Mouse (Mus musculus) testis, adult 2 months (tissue): Measurements from ENCODE around the gene Ncaph2. TPM values are rescaled to one million over a fixed set of nuclear protein-coding genes. Genes with fewer than 3 reads are reported as not detected.

ENCODE experiments used
- H3K27ac ChIP-seq: fragments of 200-500 bp; 2 replicates; pipeline ENCODE4 v1.5.1; 2012; ENCODE audit warnings: low read depth, low read length; ENCODE audit not compliant: control insufficient read depth, insufficient read depth
- H3K27me3 ChIP-seq: fragments of 200-500 bp; 2 replicates; pipeline ENCODE4 v1.6.1; 2012; ENCODE audit warnings: mild to moderate bottlenecking, low read length, moderate library complexity; ENCODE audit not compliant: control insufficient read depth, insufficient read depth
- H3K36me3 ChIP-seq: fragments of 200-500 bp; 2 replicates; pipeline ENCODE4 v1.6.1; 2012; ENCODE audit warnings: mild to moderate bottlenecking, low read length; ENCODE audit not compliant: control insufficient read depth, insufficient read depth
- H3K4me1 ChIP-seq: fragments of 200-500 bp; 2 replicates; pipeline ENCODE4 v1.6.1; 2012; ENCODE audit warnings: low read length; ENCODE audit not compliant: control insufficient read depth, insufficient read depth
- H3K4me3 ChIP-seq: fragments of 200-500 bp; 2 replicates; pipeline ENCODE4 v1.5.1; 2012; ENCODE audit warnings: low read depth, mild to moderate bottlenecking, low read length, moderate library complexity, mixed read lengths; ENCODE audit not compliant: control insufficient read depth
- CTCF ChIP-seq: fragments of 200-500 bp; IDR thresholded peaks from 2 replicates; pipeline ENCODE4 v1.5.1; 2012; ENCODE audit warnings: low read depth, mild to moderate bottlenecking, inconsistent platforms, low read length, moderate library complexity; ENCODE audit not compliant: control insufficient read depth, insufficient read depth, insufficient replicate concordance
- POLR2A ChIP-seq: fragments of 200-500 bp; IDR thresholded peaks from 2 replicates; pipeline ENCODE4 v1.6.1; 2012; ENCODE audit warnings: low read depth, mild to moderate bottlenecking, inconsistent platforms, low read length, moderate library complexity; ENCODE audit not compliant: control insufficient read depth
- polyA plus RNA-seq: library from polyadenylated mRNA; depleted of rRNA; stranded (reverse); fragments of >200 nt; gene quantifications from 2 replicates; pipeline ENCODE4 v1.2.3, GENCODE M21; 2012; rRNA removed

Ncaph2 gene
- polyA plus RNA-seq, 1 experiment, result 41.5 TPM

DNA sequence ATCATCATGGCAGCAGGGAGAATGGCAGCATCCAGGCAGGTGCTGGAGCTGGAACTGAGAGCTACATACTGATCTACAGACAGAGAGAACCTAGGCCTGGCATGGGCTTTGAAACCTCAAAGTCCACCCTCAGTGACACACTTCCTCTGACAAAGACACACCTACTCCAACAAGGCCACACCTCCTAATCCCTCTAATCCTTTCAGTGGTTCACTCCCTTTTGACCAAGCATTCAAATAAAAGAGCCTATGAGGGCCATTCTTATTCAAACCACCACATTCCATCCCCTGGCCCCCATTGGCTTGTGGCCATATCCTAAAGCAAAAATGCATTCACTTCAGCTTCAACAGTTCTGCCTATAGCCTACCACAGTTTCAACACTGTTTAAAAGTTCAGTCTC lies 51.2 kb downstream of the Ncaph2 start:
- Histone ChIP-seq H3K27ac (no peak overlapping the region), H3K4me3 (no peak overlapping the region), H3K36me3 (no peaks in the 10 kb centered on the region), H3K4me1 (peaks cover 8% of the 10 kb centered on the region), H3K27me3 (no peaks in the 10 kb centered on the region)
- TF ChIP-seq POLR2A, result no peak
- TF ChIP-seq CTCF, result no peak

DNA sequence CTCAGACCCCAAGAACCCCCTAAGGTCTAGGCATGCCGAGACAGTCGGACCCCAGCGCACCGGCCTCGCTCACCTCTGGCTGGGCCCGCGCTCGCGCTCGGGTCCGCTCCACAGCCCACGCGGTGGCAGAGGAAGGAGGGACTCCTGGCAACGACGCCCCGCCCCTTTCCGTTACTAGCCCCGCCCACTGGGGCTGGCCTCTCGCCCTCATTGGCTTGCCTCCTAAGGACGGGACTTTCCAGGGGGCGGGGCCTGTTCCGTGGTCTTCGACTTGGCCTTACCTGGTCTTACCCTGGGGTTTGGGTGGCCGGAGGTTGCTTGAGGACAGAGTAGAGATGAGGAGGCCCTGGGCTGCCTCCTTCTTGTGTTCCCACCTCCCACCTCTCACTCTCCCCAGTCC lies 54.6 kb downstream of the Ncaph2 start, which contains the start of gene Syce3:
Gene Syce3, minus strand, starts transcription at position 386 of the 400 bp plus-strand sequence.
- peak within 1 kb of the TSS; percentile 93 for H3K4me3 ChIP-seq
- no peaks in the 10 kb centered on the region for H3K36me3 ChIP-seq
- no peaks in the 10 kb centered on the region for H3K27me3 ChIP-seq

DNA sequence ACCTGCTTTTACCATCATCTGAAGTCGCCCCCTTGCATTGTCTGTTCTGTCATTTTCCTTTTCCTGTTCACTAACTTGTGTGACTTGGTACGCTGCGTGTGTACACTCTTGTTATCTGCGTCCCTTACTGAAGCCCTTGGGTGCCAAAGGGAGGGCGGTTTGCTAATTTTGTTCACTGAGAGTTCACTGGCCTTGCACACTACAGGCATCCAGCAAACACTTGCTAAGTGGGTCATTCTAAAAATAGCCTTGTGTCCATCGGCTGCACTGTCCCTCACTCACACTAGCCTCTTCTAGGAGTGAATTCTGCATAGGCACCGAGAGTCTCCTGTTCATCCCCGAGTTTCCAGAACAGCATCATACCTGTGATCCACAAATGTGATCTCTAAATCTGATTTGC lies 59.8 kb downstream of the Ncaph2 start:
- peaks cover 9% of the 10 kb centered on the region for H3K4me1 ChIP-seq
- TF ChIP-seq CTCF (no peak), POLR2A (no peak)
- H3K27ac ChIP-seq, result no peak overlapping the region
- no peaks in the 10 kb centered on the region for H3K27me3 ChIP-seq
- no peaks in the 10 kb centered on the region; the same call in 1 of the 2 replicates for H3K36me3 ChIP-seq
- no peak overlapping the region for H3K4me3 ChIP-seq

More for the DNA sequence above, 54.6 kb downstream of the Ncaph2 start, which contains the start of gene Syce3:
- Histone ChIP-seq H3K4me1 (peaks cover 8% of the 10 kb centered on the region), H3K27ac (peak within 1 kb of the TSS; percentile 96)
- TF ChIP-seq POLR2A, result peak; percentile 78
- no peak for TF ChIP-seq CTCF

DNA sequence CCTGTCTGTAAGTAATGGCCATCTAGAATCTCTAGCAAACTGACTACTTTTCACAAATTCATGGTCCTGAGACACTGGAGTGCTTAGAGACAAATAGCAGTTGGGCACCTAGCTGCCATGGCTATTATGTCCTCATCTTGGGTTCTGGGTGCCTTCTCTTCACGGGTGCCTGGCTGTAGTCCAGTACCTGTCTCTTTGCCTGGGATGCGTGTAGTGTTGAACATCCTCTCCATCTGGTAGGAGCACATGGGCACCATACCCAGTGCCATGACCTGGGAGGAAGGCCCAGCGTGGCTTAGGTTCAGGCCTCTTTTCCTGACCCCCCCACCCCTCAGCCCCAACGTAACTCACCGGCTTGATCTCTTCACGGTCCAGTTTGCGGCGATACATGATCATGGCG lies 66.4 kb downstream of the Ncaph2 start:
- no peak for TF ChIP-seq POLR2A
- TF ChIP-seq CTCF, result no peak
- H3K36me3 ChIP-seq, result no peaks in the 10 kb centered on the region; the same call in 1 of the 2 replicates
- no peaks in the 10 kb centered on the region for H3K27me3 ChIP-seq
- H3K4me3 ChIP-seq, result no peak overlapping the region
- no peak overlapping the region for H3K27ac ChIP-seq
- peaks cover 18% of the 10 kb centered on the region for H3K4me1 ChIP-seq

Other genes starting within 250 kb of the Ncaph2 start
- gene Tubgcp6, start 232.6 kb upstream of the Ncaph2 start, polyA plus RNA-seq, result 9.9 and 10.5 TPM in 2 replicates
- gene Hdac10, start 227.0 kb upstream of the Ncaph2 start, polyA plus RNA-seq, result 4.0 and 4.5 TPM in 2 replicates
- 0.79 and 1.0 TPM in 2 replicates for gene Mapk12, start 215.0 kb upstream of the Ncaph2 start, polyA plus RNA-seq
- 2.0 and 2.6 TPM in 2 replicates for gene Mapk11, start 206.1 kb upstream of the Ncaph2 start, polyA plus RNA-seq
- gene Plxnb2, start 174.9 kb upstream of the Ncaph2 start, polyA plus RNA-seq, result 91.0 and 107 TPM in 2 replicates
- 55.5 and 58.5 TPM in 2 replicates for gene Dennd6b, start 159.2 kb upstream of the Ncaph2 start, polyA plus RNA-seq
- gene Ppp6r2, start 144.2 kb upstream of the Ncaph2 start, polyA plus RNA-seq, result 49.8 and 59.3 TPM in 2 replicates
- gene Sbf1, start 40.4 kb upstream of the Ncaph2 start, polyA plus RNA-seq, result 157 and 170 TPM in 2 replicates
- gene Adm2, start 33.0 kb upstream of the Ncaph2 start, polyA plus RNA-seq, result not detected in 2 replicates
- gene Miox, start 21.3 kb upstream of the Ncaph2 start, polyA plus RNA-seq, result 0.81 and 1.7 TPM in 2 replicates
- gene Lmf2, start 60 bp upstream of the Ncaph2 start, polyA plus RNA-seq, result 43.0 and 46.6 TPM in 2 replicates
- gene Sco2, start 18.1 kb downstream of the Ncaph2 start, polyA plus RNA-seq, result 31.1 and 34.1 TPM in 2 replicates
- 0.74 and 1.6 TPM in 2 replicates for gene Tymp, start 21.3 kb downstream of the Ncaph2 start, polyA plus RNA-seq
- gene Odf3b, start 23.6 kb downstream of the Ncaph2 start, polyA plus RNA-seq, result 78.4 and 86.4 TPM in 2 replicates
- gene Klhdc7b, start 29.2 kb downstream of the Ncaph2 start, polyA plus RNA-seq, result 0.19 and 0.31 TPM in 2 replicates
- 218 and 247 TPM in 2 replicates for gene Syce3, start 54.8 kb downstream of the Ncaph2 start, polyA plus RNA-seq
- gene Cpt1b, start 70.1 kb downstream of the Ncaph2 start, polyA plus RNA-seq, result 374 and 414 TPM in 2 replicates
- 6.4 and 7.6 TPM in 2 replicates for gene C730034F03Rik, start 73.9 kb downstream of the Ncaph2 start, polyA plus RNA-seq
- gene Gm44502, start 74.0 kb downstream of the Ncaph2 start, polyA plus RNA-seq, result 1.2 and 1.9 TPM in 2 replicates
- 50.7 and 52.8 TPM in 2 replicates for gene Chkb, start 74.2 kb downstream of the Ncaph2 start, polyA plus RNA-seq
- gene Mapk8ip2, start 98.2 kb downstream of the Ncaph2 start, polyA plus RNA-seq, result 31.9 and 34.3 TPM in 2 replicates
- gene Arsa, start 121.7 kb downstream of the Ncaph2 start, polyA plus RNA-seq, result 221 and 236 TPM in 2 replicates
- 1.1 and 1.8 TPM in 2 replicates for gene Shank3, start 143.9 kb downstream of the Ncaph2 start, polyA plus RNA-seq
- 522 and 549 TPM in 2 replicates for gene Acr, start 212.6 kb downstream of the Ncaph2 start, polyA plus RNA-seq
- gene Rabl2, start 236.2 kb downstream of the Ncaph2 start, polyA plus RNA-seq, result 91.2 and 108 TPM in 2 replicates